Mouse (Mus musculus) limb, embryonic 11.5 days (tissue): Measurements from ENCODE around the gene Lrrc71. TPM values are rescaled to one million over a fixed set of nuclear protein-coding genes. Genes with fewer than 3 reads are reported as not detected.

Experiments used
- ATAC-seq: fragments of 200-750 bp; cut with Nextera tagmentation; 2 replicates; pipeline ENCODE4 v1.8.0; 2017; ENCODE audit warnings: low read depth; ENCODE audit not compliant: insufficient number of reproducible peaks, low FRiP score, low TSS enrichment
- DNase-seq: peaks from one replicate; pipeline ENCODE4 v3.0.0-alpha.2; 2015; ENCODE audit warnings: low spot score
- H3K27ac ChIP-seq: fragments of 300-500 bp; sonication (generic); replicated peaks from 2 replicates; pipeline ENCODE4 v1.5.1; 2014; ENCODE audit warnings: low read depth, mild to moderate bottlenecking, low read length
- H3K27me3 ChIP-seq: fragments of 300-500 bp; sonication (generic); 2 replicates; pipeline ENCODE4 v1.6.1; 2014; ENCODE audit warnings: mild to moderate bottlenecking, low read length, mixed read lengths; ENCODE audit not compliant: control insufficient read depth, insufficient read depth
- H3K36me3 ChIP-seq: fragments of 300-500 bp; sonication (generic); 2 replicates; pipeline ENCODE4 v1.6.1; 2014; ENCODE audit warnings: mild to moderate bottlenecking, low read length, moderate library complexity, mixed read lengths; ENCODE audit not compliant: control insufficient read depth, insufficient read depth
- H3K4me1 ChIP-seq: fragments of 300-500 bp; sonication (generic); 2 replicates; pipeline ENCODE4 v1.6.1; 2014; ENCODE audit warnings: low read length, mixed read lengths; ENCODE audit not compliant: control insufficient read depth, insufficient read depth
- H3K4me2 ChIP-seq: fragments of 300-500 bp; sonication (generic); 2 replicates; pipeline ENCODE4 v1.6.1; 2014; ENCODE audit warnings: low read depth, mild to moderate bottlenecking, moderate library complexity; ENCODE audit not compliant: severe bottlenecking
- H3K4me3 ChIP-seq: fragments of 300-500 bp; sonication (generic); 2 replicates; pipeline ENCODE4 v1.5.1; 2014; ENCODE audit warnings: low read depth, low read length
- H3K9ac ChIP-seq: fragments of 300-500 bp; sonication (generic); 2 replicates; pipeline ENCODE4 v1.6.1; 2014; ENCODE audit warnings: mild to moderate bottlenecking, low read length
- H3K9me3 ChIP-seq: fragments of 300-500 bp; sonication (generic); 2 replicates; pipeline ENCODE4 v1.6.1; 2016; ENCODE audit warnings: low read length; ENCODE audit not compliant: control insufficient read depth
- WGBS: fragments of 180-500 bp; shearing (Covaris S2); extraction: QIAGEN DNeasy Blood & Tissue Kit; methylation state at CpG from one replicate; pipeline ENCODE4 v1.1.7; 2014; 5-methylcytosine and 5-hydroxymethylcytosine counted together
- polyA plus RNA-seq: library from polyadenylated mRNA; unstranded; fragments of >200 nt; fragmentation: Nextera tagmentation; extraction: Ambion mirVana; gene quantifications from 2 replicates; pipeline ENCODE4 v1.2.1, GENCODE M21; 2014

Lrrc71 gene
- polyA plus RNA-seq, 1 experiment from 2014 or later: 0.43 TPM

DNA sequence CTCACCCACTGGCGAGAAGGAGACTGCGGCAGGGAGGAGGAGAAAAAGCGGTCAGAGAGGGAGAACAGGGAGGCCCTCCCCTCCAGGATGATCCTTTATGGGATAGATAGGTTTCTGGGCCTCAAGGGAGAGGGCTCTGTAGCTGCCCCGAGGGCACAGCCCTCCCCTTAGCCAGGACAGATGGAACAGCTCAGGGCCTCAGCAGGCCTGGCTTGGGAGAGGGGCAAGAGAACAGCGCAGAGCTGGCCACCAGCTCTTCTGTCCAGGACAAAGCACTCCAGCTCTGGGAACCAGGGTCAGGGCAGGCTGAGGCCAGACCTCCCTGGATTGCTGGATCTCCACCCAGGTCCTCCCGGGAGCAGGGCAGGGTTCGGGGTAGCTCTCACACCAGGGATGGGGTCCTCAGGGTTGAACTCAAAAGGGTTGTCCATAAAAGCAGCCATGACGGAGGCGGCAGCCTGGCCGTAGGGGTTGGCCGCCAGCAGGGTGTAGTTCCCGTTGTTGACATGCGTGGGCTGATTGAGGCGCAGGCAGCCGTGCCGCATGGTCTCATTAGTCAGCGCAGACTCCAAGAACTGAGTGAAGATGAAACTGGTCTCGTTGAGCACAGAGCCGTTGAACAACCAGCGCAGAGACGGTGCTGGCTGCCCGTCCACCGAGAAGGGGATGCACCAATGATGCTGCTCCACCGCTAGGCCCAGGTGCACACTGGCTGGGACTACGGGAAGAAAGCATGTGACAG is 35.0 kb upstream of the Lrrc71 start:
- H3K27me3 ChIP-seq: peaks cover 9% of the 10 kb centered on the region; the same call in 1 of the 2 replicates
- H3K4me1 ChIP-seq: no peaks in the 10 kb centered on the region
- 87% methylated on average over 25 of the region's 25 CpGs for WGBS
- ATAC-seq (no peak), DNase-seq (no peak)
- no peak overlapping the region for H3K4me2 ChIP-seq
- H3K27ac ChIP-seq: no peak overlapping the region
- no peaks in the 10 kb centered on the region for H3K36me3 ChIP-seq
- H3K4me3 ChIP-seq: no peak overlapping the region
- no peak overlapping the region for H3K9ac ChIP-seq
- H3K9me3 ChIP-seq: no peaks in the 10 kb centered on the region

DNA sequence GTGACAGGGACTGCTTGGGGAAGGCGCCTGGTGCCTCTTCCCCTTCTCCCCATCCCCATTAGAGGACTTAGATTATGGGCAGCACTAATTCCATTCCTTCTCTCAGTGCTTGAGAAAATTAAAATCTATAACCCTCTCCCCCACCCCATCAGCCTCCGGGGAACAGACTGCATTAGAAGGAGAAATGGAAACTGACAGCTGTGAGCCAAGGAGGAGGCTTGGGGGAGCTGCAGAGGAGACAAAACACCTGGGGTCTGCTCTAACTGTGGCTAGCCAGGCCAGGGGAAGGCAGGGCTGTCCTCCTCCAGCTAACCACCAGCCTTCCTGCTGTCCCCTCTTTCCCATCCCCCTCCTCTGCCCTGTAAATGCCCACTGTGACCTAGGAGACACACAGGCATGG is 30.7 kb upstream of the Lrrc71 start:
- Histone ChIP-seq H3K27me3 (peaks cover 19% of the 10 kb centered on the region), H3K36me3 (no peaks in the 10 kb centered on the region), H3K9me3 (no peaks in the 10 kb centered on the region), H3K27ac (no peak overlapping the region), H3K9ac (no peak overlapping the region), H3K4me1 (no peaks in the 10 kb centered on the region), H3K4me3 (no peak overlapping the region), H3K4me2 (no peak overlapping the region)
- 68% methylated on average over 2 of the region's 2 CpGs for WGBS
- no peak for DNase-seq
- no peak for ATAC-seq

DNA sequence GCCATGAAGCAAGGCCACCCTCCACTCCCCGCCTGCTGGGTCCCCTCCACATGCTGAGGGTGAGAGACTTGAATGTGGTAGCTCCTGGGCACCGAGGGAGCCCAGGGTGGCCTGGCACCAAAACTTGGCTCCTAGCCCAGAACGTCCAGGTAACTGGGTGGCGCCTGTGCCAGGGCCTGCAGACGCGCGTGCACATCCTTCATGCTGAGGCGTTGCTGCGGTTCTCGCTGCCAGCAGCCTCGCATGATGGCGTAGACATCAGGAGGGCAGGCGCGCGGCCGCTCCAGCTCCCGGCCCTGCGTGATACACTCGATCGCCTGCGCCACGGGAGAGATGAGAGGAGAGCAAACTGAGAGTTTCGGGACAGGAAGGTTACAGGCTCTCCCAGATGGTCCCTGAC is 29.9 kb upstream of the Lrrc71 start:
- Histone ChIP-seq H3K27ac (no peak overlapping the region), H3K4me1 (no peaks in the 10 kb centered on the region; the same call in 1 of the 2 replicates), H3K9me3 (no peaks in the 10 kb centered on the region), H3K4me3 (no peak overlapping the region), H3K4me2 (no peak overlapping the region), H3K27me3 (peaks cover 19% of the 10 kb centered on the region), H3K36me3 (no peaks in the 10 kb centered on the region), H3K9ac (no peak overlapping the region)
- DNase-seq: no peak
- ATAC-seq: no peak
- WGBS: 66% methylated on average over 23 of the region's 23 CpGs

DNA sequence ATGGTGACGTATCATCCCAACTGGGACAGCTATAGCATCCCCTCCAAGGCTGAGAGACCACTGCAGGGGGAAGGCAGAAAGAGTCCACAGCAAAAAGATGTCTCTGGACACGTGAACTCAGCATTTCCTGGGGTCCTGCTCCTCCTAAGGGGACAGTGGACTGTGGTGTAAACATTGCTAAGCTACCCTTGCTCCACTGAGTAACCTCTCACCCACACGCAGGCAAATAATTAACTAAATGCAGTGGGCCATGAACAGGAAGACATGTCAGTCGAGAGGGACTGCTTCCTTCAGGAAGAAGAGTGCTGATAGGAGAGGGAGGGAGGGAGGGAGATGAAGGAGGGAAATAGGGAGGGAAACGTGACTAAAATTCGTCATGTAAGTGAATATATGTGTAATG is 22.7 kb upstream of the Lrrc71 start:
- Histone ChIP-seq H3K4me3 (no peak overlapping the region), H3K4me1 (peaks cover 13% of the 10 kb centered on the region), H3K4me2 (no peak overlapping the region), H3K9ac (no peak overlapping the region), H3K36me3 (no peaks in the 10 kb centered on the region), H3K9me3 (no peaks in the 10 kb centered on the region), H3K27ac (no peak overlapping the region), H3K27me3 (no peaks in the 10 kb centered on the region)
- DNase-seq (no peak), ATAC-seq (no peak)
- WGBS: 55% methylated on average over 6 of the region's 6 CpGs

DNA sequence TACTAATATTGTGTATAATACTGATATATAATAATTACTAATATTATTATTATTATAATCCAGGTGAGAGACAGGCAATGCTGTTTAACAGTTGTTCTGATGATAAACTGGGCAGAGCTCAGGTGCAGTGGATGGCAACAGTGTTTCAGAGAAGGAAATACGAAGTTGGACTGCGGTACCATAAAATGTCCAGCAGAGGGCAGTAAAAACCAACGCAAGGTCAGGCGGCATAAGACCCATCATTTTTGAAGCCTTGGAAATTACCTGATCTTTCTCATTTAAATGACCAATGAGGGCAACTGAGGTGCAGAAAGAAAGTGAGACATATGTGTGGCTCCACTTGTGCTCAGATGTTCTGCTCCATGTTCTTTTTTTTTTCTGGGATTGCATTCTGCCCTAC is 21.9 kb upstream of the Lrrc71 start:
- H3K36me3 ChIP-seq: no peaks in the 10 kb centered on the region
- WGBS: 0% methylated on average over 4 of the region's 4 CpGs
- DNase-seq (peak; percentile 66), ATAC-seq (no peak)
- no peak overlapping the region for H3K4me2 ChIP-seq
- H3K27me3 ChIP-seq: no peaks in the 10 kb centered on the region
- no peak overlapping the region for H3K27ac ChIP-seq
- no peak overlapping the region for H3K4me3 ChIP-seq
- H3K4me1 ChIP-seq: peaks cover 21% of the 10 kb centered on the region
- no peak overlapping the region for H3K9ac ChIP-seq
- H3K9me3 ChIP-seq: no peaks in the 10 kb centered on the region

DNA sequence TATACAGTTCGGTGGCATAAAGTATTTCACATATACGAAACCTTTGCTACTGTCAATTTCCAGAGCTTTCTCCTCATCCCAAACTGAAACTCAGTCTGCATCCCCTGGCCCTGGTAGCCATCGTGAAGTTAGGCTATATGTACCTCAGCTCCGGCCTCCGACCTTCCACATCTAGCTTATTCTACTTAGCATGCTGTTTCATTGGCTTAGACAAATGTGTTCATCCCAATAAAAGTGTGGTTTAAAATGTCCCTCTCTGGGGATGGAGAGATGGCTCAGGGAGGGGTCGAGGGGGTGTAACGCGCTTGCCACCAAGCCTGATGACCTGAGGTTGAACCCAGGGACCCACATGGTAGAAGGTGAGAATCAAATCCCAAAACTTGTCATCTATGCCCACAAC is 21.1 kb upstream of the Lrrc71 start:
- ATAC-seq (no peak), DNase-seq (no peak)
- WGBS: 74% methylated on average over 8 of the region's 8 CpGs
- Histone ChIP-seq H3K9me3 (no peaks in the 10 kb centered on the region), H3K4me2 (no peak overlapping the region), H3K27ac (no peak overlapping the region), H3K36me3 (no peaks in the 10 kb centered on the region), H3K27me3 (no peaks in the 10 kb centered on the region), H3K9ac (no peak overlapping the region), H3K4me1 (peaks cover 29% of the 10 kb centered on the region), H3K4me3 (no peak overlapping the region)

DNA sequence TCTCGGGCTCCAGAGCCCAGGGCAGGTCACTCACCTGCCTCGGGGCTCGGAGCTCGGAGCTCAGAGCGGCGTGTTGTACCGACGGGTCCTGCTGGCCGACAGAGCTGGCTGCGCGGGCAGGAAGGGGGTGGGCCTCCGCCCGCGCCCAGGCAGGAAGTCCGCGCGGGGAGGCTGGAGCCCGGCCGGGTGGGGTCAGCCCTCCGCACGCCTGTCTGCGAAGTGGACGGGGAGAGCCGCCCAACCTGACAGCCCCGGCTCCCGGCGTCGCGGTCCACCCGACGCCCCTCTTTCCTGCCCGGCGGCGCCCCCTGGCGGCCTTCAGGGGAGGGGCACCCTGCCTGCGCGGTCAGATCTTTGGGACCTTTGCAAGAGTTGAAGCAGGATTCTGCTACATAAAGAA is 20.4 kb upstream of the Lrrc71 start:
- Histone ChIP-seq H3K4me1 (peaks cover 36% of the 10 kb centered on the region), H3K4me3 (peak overlapping the region; percentile 44), H3K9me3 (no peaks in the 10 kb centered on the region), H3K4me2 (peak overlapping the region; percentile 49), H3K27me3 (no peaks in the 10 kb centered on the region), H3K9ac (peak overlapping the region; percentile 50), H3K27ac (peak overlapping the region; percentile 2; the same call in 1 of the 2 replicates), H3K36me3 (no peaks in the 10 kb centered on the region)
- DNase-seq (peak; percentile 90), ATAC-seq (peak; percentile 72; the same call in 1 of the 2 replicates)
- WGBS: 1% methylated on average over 36 of the region's 37 CpGs

DNA sequence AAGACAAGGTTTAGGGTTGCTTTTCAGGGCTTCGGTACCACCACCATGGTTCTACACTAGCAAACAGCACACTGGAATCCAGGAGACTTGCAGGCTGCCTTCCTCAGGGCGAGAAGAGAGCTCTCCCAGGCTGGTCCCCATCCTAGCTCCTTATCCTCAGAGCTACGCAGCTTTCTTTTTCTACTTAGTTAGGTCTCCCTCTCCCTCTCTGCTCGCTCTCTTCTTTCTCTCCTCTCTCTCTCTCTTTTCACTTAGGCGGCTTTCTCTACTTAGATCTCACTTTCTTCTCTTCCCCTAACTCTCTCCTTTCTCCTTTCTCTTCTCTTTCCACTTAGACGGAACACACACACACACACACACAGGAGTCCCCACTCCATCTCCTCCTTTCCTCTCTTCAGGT is 20.0 kb upstream of the Lrrc71 start:
- Histone ChIP-seq H3K27ac (peak overlapping the region; percentile 2; the same call in 1 of the 2 replicates), H3K9me3 (no peaks in the 10 kb centered on the region), H3K36me3 (no peaks in the 10 kb centered on the region), H3K4me3 (peak overlapping the region; percentile 44), H3K4me2 (peak overlapping the region; percentile 49), H3K27me3 (no peaks in the 10 kb centered on the region), H3K9ac (peak overlapping the region; percentile 50), H3K4me1 (peaks cover 40% of the 10 kb centered on the region)
- ATAC-seq: no peak
- no peak for DNase-seq
- WGBS: 48% methylated on average over 6 of the region's 6 CpGs
